Mouse (Mus musculus) hindbrain, embryonic 12.5 days (tissue): ENCODE results near the gene Ptgr2. TPM values are rescaled to one million over a fixed set of nuclear protein-coding genes. Genes with fewer than 3 reads are reported as not detected.

Experiments
- polyA plus RNA-seq: library from polyadenylated mRNA; unstranded; fragments of >200 nt; fragmentation: Nextera tagmentation; extraction: Ambion mirVana; gene quantifications from 2 replicates; pipeline ENCODE4 v1.2.1, GENCODE M21; 2016

Gene Ptgr2
- polyA plus RNA-seq, 1 experiment from 2014 or later = 16.0 TPM

Other genes with a start within 250 kb of the Ptgr2 start
- 0.25 and 0.59 TPM in 2 replicates for gene Acot4, start 246.9 kb upstream of the Ptgr2 start, polyA plus RNA-seq
- not detected in 2 replicates for gene Gm49366, start 246.3 kb upstream of the Ptgr2 start, polyA plus RNA-seq
- 0.34 and 0.61 TPM in 2 replicates for gene Acot3, start 233.1 kb upstream of the Ptgr2 start, polyA plus RNA-seq
- not detected in 2 replicates for gene Acot5, start 215.9 kb upstream of the Ptgr2 start, polyA plus RNA-seq
- 1.0 and 1.3 TPM in 2 replicates for gene Acot6, start 184.6 kb upstream of the Ptgr2 start, polyA plus RNA-seq
- gene Dnal1, start 170.9 kb upstream of the Ptgr2 start, polyA plus RNA-seq = 8.7 and 11.2 TPM in 2 replicates
- 3.8 and 4.2 TPM in 2 replicates for gene Pnma1, start 136.7 kb upstream of the Ptgr2 start, polyA plus RNA-seq
- gene Elmsan1, start 66.4 kb upstream of the Ptgr2 start, polyA plus RNA-seq = 7.2 and 8.0 TPM in 2 replicates
- 99.3 and 101 TPM in 2 replicates for gene Zfp410, start 31.6 kb downstream of the Ptgr2 start, polyA plus RNA-seq
- 34.6 and 37.5 TPM in 2 replicates for gene Coq6, start 76.4 kb downstream of the Ptgr2 start, polyA plus RNA-seq
- 13.6 and 15.8 TPM in 2 replicates for gene Fam161b, start 76.6 kb downstream of the Ptgr2 start, polyA plus RNA-seq
- gene Entpd5, start 123.8 kb downstream of the Ptgr2 start, polyA plus RNA-seq = 11.9 and 12.3 TPM in 2 replicates
- gene Bbof1, start 123.8 kb downstream of the Ptgr2 start, polyA plus RNA-seq = 1.2 and 2.6 TPM in 2 replicates
- gene Rnf113a2, start 132.0 kb downstream of the Ptgr2 start, polyA plus RNA-seq = 29.2 and 29.9 TPM in 2 replicates
- gene Aldh6a1, start 165.8 kb downstream of the Ptgr2 start, polyA plus RNA-seq = 32.6 and 33.9 TPM in 2 replicates
- 31.1 and 31.8 TPM in 2 replicates for gene Lin52, start 166.2 kb downstream of the Ptgr2 start, polyA plus RNA-seq